Mouse (Mus musculus): ENCODE results near the gene Vmn1r9. TPM values are rescaled to one million over a fixed set of nuclear protein-coding genes. Genes with fewer than 3 reads are reported as not detected.
"Not testable (repeated sequence)": the region's sequence is repeated elsewhere in the genome, so short reads cannot be mapped to it uniquely, and the experiment has no call there.

Vmn1r9 gene
- not detected in 2 replicates for total RNA-seq (2021)
- long read RNA-seq, experiment 1 = 0 reads
- long read RNA-seq, experiment 2 = 0 reads

DNA sequence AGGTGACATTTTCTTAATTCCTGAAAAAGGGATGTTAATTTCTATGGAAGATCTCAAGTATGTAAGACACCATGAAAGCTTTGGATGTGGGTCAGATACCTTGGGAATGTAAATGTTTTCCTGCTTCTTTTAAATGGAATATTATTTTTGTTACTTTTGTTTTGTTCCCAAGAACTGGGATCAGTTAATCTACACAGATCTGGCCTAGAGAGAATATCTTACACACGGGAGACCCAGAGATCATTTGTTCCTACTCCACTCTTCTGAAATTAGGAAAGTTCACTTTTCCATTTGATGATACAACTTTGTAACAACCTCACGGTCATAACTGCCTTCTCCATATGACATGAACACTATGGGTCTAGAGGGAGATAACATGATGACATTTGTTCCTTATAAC lies at the start of gene Vmn1r9:
Vmn1r9 (plus strand) TSS at position 301 of the 400 bp plus-strand sequence.
- DNase-seq = no peak

DNA sequence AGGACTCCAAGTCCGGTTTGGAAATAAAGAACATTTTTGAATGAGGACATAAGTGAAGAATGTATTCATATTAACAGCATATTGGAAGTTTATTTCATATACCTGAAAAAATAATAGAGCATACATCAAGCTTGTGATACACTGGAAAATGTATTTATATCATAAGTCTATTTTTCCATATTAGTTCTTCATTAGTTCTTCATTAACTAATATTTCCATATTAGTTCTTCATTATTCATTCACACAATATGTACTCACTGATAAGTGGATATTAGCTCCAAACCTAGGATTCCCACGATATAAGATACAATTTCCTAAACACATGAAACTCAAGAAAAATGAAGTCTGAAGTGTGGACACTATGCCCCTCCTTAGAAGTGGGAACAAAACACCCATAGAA lies 41.4 kb upstream of the Vmn1r9 start, which contains the start of gene Vmn1r7:
Vmn1r7 (minus strand) TSS at position 101 of the 400 bp plus-strand sequence.
- not testable (repeated sequence) for DNase-seq

DNA sequence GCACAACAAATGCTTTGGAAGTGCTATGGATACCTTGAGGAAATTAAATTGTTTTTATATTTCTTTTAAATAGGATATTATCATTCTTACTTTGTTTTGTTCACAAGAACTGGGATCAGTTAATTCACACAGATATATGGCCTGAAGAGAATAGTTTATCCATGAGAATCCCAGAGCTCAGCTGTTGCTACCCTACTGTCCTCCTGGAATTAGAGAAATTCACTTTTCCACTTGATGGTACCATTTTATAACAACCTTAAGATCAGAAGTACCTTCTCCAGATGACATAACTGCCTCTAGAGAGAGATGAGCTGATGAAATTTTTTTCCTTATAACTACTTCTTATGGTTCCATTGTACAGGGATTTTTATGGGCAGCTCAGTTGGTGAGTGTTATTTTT lies 34.6 kb upstream of the Vmn1r9 start, which contains the start of gene Vmn1r8:
Vmn1r8 (plus strand) TSS at position 301 of the 400 bp plus-strand sequence.
- DNase-seq = no peak

DNA sequence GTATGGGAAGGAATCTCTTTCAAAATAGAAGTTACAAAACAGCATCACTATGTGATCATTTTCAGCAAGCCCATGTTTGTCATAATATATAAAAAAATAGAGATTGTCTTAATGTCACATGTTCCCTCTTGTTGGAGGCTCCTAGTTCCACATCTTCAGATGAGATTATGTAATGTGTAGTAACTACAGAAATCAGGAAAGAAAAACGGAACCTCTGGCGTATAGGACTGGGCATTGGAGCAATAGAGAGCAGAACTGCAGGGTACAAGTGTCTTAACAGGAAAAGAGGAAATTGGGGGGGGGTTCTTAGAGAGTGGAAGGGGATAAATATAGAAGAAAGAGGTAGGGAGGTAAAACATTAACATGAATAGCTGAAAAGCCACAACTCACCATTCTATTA lies 31.9 kb upstream of the Vmn1r9 start:
- no peak for DNase-seq

DNA sequence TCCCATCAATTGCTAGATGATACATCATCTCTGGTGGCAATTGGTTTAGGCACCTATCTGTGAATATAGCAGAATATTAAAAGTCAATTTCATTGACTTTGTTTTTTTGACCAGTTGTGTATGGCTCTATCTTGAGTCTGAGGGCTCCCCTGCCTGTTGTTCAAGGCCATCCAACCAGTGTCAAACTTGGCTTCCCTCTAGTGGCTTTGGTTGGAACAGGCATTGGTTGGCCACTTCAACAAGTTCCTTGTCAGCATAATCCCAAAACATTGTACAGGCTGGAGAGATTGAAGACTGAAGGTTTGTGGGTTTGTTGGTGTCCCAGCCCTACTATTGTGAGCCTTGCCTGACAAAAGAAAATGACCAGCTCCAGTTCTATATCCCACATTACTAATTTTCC lies 2.9 kb upstream of the Vmn1r9 start:
- peak; percentile 29 for DNase-seq

DNA sequence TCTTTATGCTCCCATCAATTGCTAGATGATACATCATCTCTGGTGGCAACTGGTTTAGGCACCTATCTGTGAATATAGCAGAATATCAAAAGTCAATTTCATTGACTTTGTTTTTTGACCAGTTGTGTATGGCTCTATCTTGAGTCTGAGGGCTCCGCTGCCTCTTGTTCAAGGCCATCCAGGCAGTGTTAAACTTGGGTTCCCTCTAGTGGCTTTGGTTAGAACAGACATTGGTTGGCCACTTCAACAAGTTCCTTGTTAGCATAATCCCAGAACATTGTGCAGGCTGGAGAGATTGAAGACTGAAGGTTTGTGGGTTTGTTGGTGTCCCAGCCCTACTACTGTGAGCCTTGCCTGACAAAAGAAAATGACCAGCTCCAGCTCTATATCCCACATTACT lies 39.8 kb downstream of the Vmn1r9 start:
- no peak for DNase-seq

DNA sequence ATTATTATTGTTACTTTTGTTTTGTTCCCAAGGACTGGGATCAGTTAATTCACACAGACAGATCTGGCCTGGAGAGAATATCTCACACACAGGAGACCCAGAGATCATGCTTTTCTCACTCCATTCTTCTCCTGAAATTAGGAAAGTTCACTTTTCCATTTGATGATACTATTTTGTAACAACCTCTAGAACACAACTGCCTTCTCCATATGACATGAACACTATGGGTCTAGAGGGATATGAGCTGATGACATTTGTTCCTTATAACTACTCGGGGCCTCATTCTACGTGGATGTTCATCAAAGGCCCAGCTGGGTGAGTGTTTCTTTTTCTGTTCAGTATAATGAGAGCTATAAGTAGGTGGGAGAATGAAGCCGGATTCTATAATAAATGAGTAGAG lies 42.6 kb downstream of the Vmn1r9 start, which contains the start of gene Vmn1r10:
Vmn1r10 (plus strand) TSS at position 301 of the 400 bp plus-strand sequence.
- no peak for DNase-seq

Other genes with a start within 250 kb of the Vmn1r9 start
- 72.1 and 73.3 TPM in 2 replicates for gene Fkbp9, start 234.7 kb upstream of the Vmn1r9 start, total RNA-seq (2021)
- 24.9 and 25.9 TPM in 2 replicates for gene Nt5c3, start 142.9 kb upstream of the Vmn1r9 start, total RNA-seq (2021)
- gene Vmn1r4, start 142.8 kb upstream of the Vmn1r9 start, total RNA-seq (2021) = 0.26 and 0.41 TPM in 2 replicates
- not detected in 2 replicates for gene Vmn1r5, start 96.5 kb upstream of the Vmn1r9 start, total RNA-seq (2021)
- gene Vmn1r6, start 69.5 kb upstream of the Vmn1r9 start, total RNA-seq (2021) = not detected in 2 replicates
- gene Vmn1r7, start 41.5 kb upstream of the Vmn1r9 start, total RNA-seq (2021) = not detected in 2 replicates
- gene Vmn1r8, start 34.5 kb upstream of the Vmn1r9 start, total RNA-seq (2021) = not detected in 2 replicates
- gene Vmn1r10, start 42.7 kb downstream of the Vmn1r9 start, total RNA-seq (2021) = not detected in 2 replicates
- gene Vmn1r11, start 66.7 kb downstream of the Vmn1r9 start, total RNA-seq (2021) = not detected in 2 replicates
- gene Vmn1r12, start 90.1 kb downstream of the Vmn1r9 start, total RNA-seq (2021) = not detected in 2 replicates
- not detected in 2 replicates for gene Vmn1r13, start 136.5 kb downstream of the Vmn1r9 start, total RNA-seq (2021)
- gene Vmn1r14, start 164.9 kb downstream of the Vmn1r9 start, total RNA-seq (2021) = not detected in 2 replicates
- not detected in 2 replicates for gene Vmn1r15, start 191.2 kb downstream of the Vmn1r9 start, total RNA-seq (2021)